Mouse (Mus musculus) G1E-ER4 (cell line): ENCODE results near the gene Lmx1b. TPM values are rescaled to one million over a fixed set of nuclear protein-coding genes. Genes with fewer than 3 reads are reported as not detected.

Experiments used
- GATA1 ChIP-seq: IDR thresholded peaks from one replicate; pipeline ENCODE4 v1.8.0; 2012; ENCODE audit warnings: low read length, inconsistent platforms
- polyA plus RNA-seq: library from polyadenylated mRNA; stranded (reverse); fragments of >175 nt; gene quantifications from 2 replicates; pipeline ENCODE4 v1.2.3, GENCODE M21; 2012

The Lmx1b gene
- polyA plus RNA-seq, 1 experiment, result not detected

DNA sequence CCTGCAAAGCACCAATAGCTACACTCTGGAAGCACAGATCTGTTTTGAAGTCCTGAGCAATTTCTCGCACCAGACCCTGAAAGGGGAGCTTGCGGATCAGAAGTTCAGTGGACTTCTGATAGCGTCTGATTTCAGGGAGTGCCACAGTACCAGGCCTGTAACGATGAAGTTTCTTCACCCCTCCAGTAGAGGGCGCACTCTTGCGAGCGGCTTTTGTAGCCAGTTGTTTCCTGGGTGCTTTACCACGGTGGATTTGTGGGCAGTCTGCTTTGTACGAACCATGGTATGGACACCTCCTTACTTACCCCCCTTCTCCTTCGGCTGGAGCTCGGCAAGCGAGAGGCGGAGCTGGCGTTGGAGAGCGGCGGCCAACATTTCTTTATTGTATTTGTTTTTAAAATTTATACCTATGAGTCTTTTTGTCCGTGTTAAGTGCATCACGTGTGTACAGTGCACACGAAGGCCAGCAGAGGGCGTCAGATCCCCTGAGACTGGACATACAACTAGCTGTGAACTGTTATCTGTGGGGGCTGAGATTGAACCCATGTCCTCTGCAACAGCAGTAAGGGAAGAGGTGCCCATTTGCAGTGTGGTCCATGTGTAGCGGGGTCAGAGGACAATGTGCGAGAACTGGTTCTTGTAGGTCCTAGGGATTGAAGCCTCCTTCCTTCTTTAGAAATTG lies 12.3 kb upstream of the Lmx1b start:
- TF ChIP-seq GATA1, result no peak

DNA sequence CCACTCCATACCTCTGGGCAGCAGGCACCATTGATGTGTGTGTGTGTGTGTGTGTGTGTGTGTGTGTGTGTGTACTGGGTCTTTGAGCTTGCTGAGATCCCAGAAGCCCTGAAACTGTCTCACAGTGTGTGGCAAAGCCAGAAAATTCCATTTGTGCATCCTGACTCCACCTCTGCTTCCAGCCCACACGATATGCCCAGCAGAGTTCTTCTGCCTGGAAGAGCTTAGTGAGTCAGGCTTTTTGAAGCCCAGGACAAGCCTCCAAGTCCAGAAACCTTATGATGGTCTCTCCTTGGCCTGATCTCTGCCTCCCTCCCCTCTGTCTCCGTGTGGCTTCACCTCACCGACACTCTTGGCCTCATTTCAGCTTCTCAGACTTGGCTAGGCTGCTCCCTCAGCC lies 9.1 kb upstream of the Lmx1b start:
- no peak for TF ChIP-seq GATA1

- TF ChIP-seq GATA1, result no peak
Measured at GRCm38 (mm10) chr2:33648894-33649293, 8.6 kb upstream of the Lmx1b start.

GRCm38 (mm10) chr2:33646283-33646550 lies 5.9 kb upstream of the Lmx1b start:
- TF ChIP-seq GATA1, result no peak

DNA sequence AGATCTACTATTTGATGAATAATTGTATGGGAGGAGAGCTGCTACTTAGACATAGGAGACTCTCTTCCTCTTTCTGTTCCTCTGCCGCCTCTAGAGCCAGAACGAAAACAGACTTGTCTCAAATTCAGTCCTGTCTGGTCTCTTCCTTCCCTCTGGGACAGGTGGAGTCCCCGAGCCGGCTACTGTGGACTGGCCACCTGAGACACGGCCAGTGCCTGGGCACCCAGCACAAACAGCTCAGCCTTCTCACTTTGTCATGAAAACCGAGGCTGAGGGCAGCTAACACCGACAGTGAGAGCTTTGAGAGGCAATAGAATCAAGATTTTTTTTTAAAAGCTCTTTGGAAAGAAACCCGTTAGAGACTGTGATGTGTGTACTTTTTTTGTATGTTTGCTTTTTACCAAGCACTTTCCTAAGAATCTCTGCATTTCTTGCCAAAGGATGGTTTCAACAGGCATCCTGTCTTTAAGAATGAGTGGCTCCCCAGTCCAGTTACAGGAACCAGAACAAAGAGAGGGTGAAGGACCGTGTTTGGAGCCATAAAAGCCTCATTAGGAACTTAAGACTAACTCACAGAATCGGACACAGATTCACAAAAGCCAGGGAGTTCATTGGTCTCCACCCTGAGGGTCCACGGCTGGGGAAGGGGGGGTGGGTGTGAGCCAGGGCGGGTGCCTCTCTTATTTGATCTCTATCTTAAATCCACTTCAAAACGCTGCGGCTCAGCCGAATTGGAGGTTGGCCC lies 5.4 kb upstream of the Lmx1b start:
- TF ChIP-seq GATA1, result no peak

DNA sequence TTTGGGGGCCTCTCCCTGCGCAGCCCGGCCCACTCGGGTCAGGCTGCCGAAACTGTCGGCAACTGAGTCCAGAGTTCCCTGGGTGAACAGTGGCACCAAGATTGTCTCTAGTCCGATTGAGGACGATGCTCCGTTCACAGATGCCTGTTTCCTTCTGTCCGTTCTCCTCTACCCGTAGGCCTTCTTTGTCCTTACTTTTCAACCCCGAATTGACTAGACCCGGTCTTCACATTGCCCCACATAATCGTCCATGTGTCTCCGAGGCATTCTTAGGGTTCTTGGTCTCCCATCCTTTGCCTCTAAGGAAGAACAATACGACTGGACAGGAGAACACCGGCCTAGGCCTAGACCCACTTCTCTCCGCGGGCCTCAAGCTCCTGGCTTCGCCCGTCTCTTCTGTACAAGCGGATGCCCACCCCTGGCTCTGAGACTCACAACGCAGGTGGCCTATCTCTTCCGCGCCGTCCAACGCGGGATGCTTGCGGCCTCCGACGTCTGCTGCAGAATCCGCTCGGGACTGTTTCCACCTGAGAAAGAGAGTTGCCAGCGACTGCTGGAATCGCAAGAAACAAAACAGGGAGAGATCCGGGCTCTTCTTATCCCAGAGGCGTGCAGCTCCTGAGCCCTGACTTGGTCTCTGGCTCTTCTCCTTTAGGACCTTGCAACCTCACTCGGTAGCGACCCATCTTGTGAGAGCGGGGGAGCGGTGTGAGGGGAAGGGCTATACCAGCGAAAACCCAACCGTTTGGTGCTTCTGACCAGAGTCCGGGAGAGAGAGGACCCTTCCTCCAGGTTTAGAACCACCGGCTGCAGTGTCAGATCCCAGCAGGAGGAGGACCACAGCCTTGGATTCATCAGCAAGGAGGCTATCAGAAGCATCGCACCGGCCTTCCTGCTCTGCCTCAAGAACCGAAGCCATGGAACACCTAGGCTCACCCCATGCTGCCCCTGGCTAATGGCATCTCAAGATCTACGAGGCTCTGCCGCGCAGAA lies 3.7 kb upstream of the Lmx1b start:
- TF ChIP-seq GATA1, result no peak

GRCm38 (mm10) chr2:33642650-33643458 lies 2.5 kb upstream of the Lmx1b start:
- TF ChIP-seq GATA1, result no peak

- no peak for TF ChIP-seq GATA1
Measured at GRCm38 (mm10) chr2:33641859-33642571, 1.7 kb upstream of the Lmx1b start.

GRCm38 (mm10) chr2:33640978-33641858 lies 907 bp upstream of the Lmx1b start:
- no peak for TF ChIP-seq GATA1

DNA sequence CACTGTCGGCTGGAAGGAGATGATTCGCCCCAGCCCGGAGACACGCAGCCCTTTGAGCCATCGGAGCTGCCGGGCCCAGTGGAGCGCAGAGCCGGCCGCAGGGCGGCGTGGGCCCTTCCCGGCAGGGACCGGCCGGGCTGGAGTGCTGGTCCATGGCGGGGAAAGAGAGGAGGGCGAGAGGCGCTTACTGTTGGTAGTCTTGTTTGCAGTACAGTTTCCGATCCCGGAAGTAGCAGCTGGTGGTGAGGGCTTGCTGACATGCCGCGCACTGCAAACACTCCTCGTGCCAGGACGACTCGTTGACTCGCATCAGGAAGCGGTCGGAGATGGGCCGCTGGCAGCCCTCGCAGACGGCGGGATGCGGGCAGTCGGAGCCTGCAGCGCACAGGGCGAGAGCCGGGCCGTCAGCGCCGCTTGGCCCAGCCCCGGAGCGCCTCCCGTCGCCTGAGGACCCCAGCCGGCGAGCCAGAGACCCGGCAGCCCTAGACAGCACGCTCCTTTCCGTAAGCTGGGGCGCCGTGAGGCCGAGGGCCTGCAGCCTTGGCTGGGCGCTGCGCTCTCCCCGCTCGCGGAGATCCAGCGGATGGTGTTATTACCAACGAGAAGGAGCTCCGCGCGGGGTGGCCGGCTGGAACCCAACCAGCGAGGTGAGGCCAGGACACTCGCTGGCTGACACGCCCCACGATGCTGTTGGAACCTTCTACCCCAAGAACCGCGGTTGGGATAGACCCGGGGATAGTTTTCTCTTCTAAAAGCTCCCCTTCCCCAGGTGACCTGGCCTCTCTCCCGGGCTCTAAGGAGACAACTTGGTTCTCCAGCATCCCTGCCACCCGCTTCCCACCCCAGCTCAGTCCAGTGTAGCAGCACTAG lies 775 bp downstream of the Lmx1b start:
- TF ChIP-seq GATA1, result no peak

DNA sequence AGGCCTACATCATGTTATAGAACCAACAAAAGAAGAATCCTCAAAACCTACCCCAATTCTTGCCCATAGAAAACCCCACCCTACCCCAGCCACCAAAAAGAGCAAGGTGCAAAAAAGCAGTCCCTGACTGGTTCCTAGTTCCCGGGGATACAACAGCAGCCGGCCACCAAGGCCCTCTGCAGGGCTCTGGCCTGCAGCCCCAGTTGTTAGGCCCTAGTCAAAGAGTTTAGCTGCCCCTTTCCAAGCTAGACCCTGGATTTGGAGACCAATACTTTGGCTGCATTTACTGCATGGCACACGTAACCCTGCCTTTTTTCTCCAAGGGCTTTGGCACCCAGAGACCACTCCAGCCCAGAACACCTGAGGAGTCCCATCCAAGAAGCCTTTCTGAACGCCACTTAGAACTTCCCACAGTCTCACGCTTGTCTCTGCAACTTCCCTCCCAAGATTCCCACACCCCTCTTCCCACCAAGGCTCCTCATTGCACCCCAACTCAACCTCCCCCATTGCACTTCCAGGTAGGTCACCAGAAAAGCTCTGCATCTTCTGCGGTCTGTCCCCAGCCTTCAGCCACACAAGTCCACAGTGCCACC lies 2.1 kb downstream of the Lmx1b start:
- TF ChIP-seq GATA1, result no peak

DNA sequence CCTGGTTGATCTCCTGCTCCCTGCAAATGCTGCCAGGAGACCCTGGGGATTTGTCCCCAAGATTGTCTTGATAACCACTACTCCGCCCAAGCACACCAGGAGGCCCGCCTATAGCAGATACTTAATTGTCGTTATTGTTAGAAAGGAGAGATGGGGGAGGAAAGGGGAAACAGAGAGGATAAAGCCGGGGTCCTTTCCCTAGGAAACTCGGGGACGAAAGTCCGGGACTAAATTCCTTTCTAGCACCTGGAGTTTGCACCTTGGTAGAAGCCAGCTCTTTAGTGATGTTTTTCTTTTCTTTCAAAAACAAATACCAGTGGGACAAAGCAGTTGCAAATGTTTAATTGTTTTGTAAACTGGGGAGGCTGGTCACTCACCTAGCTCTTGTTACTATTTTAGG lies 3.0 kb downstream of the Lmx1b start:
- TF ChIP-seq GATA1, result no peak

DNA sequence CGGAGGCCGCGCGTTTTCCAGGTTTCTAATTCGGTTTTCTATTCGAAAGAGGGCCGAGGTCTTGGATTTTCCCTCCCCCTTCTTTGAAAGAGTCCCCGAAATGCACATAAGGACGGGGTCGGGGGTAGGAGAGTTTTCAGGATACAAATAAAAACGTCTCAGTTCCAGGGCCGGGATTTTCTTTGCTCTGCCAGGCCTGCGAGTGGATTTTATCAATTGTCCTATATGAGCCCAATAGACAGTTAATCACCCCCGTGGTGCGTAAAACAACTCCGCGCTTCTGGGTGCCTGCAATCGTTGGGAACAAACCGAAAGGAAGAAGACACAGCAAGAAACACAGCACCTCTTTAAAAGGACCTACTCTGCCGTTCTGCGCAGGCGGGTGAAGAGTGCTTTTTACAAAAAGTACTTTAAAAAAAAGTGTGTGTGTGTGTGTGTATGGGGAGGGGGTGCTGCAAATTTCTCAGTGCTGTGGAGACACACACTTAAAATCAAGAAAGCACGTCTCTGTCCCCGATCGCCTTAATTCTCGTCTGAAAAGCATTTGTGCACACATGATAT lies 3.6 kb downstream of the Lmx1b start:
- no peak for TF ChIP-seq GATA1
